9 mouse cellular contexts compared by ENCODE assay signal in the genomic region with DNA sequence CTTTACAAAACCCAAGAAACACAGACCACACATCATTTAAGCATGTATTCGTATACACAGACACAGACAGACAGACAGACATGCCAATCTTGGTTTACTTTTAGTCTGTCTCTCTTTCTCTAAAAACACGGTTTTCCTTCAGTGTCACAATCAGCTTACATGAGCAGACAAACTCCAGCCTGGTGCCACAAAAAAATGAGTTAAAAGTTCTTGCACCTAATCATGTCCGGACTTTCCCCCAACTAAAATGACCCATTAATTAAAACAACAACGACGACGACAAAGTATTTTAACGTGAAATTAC. TPM values are rescaled to one million over a fixed set of nuclear protein-coding genes. Genes with fewer than 3 reads are reported as not detected.
DNase-seq lines count a peak whose midpoint lies in the region; ATAC-seq and TF ChIP-seq lines count a peak whose summit lies in the region.
"Had no signal": no experiment of that assay in that cellular context is flagged by ENCODE, and none has a peak within 500 bp of the region (broad histone marks: within the 10 kb centered on the region; RNA-seq: fewer than 3 reads in every experiment).

No protein-coding gene starts in this region.

- no peaks in the 10 kb centered on the region for H3K36me3 ChIP-seq in heart, embryonic 12.5 days
- no peaks in the 10 kb centered on the region for H3K36me3 ChIP-seq in ES-Bruce4 (ENCODE audit: control insufficient read depth, insufficient read depth, low read length, poor library complexity, severe bottlenecking)
- H3K36me3 ChIP-seq in forebrain, embryonic 14.5 days (ENCODE audit: control insufficient read depth, insufficient read depth, low read length) = no peaks in the 10 kb centered on the region
- H3K36me3 ChIP-seq in liver, embryonic 16.5 days (ENCODE audit: control insufficient read depth, insufficient read depth) = no peaks in the 10 kb centered on the region

- DNase-seq in heart, adult 9 months (ENCODE audit: low spot score in 2 of 2) = no peak
- no peak for DNase-seq in forebrain, embryonic 14.5 days (ENCODE audit: low spot score)
- DNase-seq in gastrocnemius, adult 18-20 months (ENCODE audit: low spot score) = no peak
- DNase-seq in adrenal gland, adult 18-20 months (ENCODE audit: low spot score in 2 of 2) = no peak
- DNase-seq in urinary bladder, adult 18-20 months (ENCODE audit: low spot score in 2 of 2) = no peak

- peak overlapping the region; percentile 95 for H3K4me3 ChIP-seq in heart, embryonic 12.5 days
- no peak overlapping the region; the same call in 1 of the 2 replicates for H3K4me3 ChIP-seq in ES-Bruce4 (ENCODE audit: low read depth, low read length)
- peak overlapping the region; percentile 71 for H3K4me3 ChIP-seq in forebrain, embryonic 14.5 days (ENCODE audit: low read depth, low read length)
- H3K4me3 ChIP-seq in liver, embryonic 16.5 days (ENCODE audit: low read depth, low read length) = peak overlapping the region; percentile 75

- no peaks in the 10 kb centered on the region for H3K9me3 ChIP-seq in heart, embryonic 12.5 days (replicated peaks)
- H3K9me3 ChIP-seq in ES-Bruce4 (replicated peaks; ENCODE audit: control insufficient read depth, insufficient read depth, low read length, poor library complexity, severe bottlenecking) = no peaks in the 10 kb centered on the region
- no peaks in the 10 kb centered on the region for H3K9me3 ChIP-seq in forebrain, embryonic 14.5 days (replicated peaks; ENCODE audit: control insufficient read depth, low read length)
- H3K9me3 ChIP-seq in liver, embryonic 16.5 days (replicated peaks; ENCODE audit: control insufficient read depth, low read length) = no peaks in the 10 kb centered on the region

- peaks cover 25% of the 10 kb centered on the region for H3K4me1 ChIP-seq in heart, embryonic 12.5 days (replicated peaks)
- H3K4me1 ChIP-seq in ES-Bruce4 (ENCODE audit: control insufficient read depth, insufficient read depth, low read length) = no peaks in the 10 kb centered on the region
- H3K4me1 ChIP-seq in forebrain, embryonic 14.5 days (ENCODE audit: control insufficient read depth, insufficient read depth, low read length) = peaks cover 14% of the 10 kb centered on the region
- peaks cover 35% of the 10 kb centered on the region for H3K4me1 ChIP-seq in liver, embryonic 16.5 days (ENCODE audit: control insufficient read depth, low read depth, low read length)

- no peaks in the 10 kb centered on the region for H3K27me3 ChIP-seq in heart, embryonic 12.5 days (replicated peaks)
- H3K27me3 ChIP-seq in ES-Bruce4 (ENCODE audit: control insufficient read depth, insufficient read depth, low read length, poor library complexity, severe bottlenecking) = no peaks in the 10 kb centered on the region
- no peaks in the 10 kb centered on the region for H3K27me3 ChIP-seq in forebrain, embryonic 14.5 days (replicated peaks; ENCODE audit: control insufficient read depth, insufficient read depth, low read length)
- H3K27me3 ChIP-seq in liver, embryonic 16.5 days (ENCODE audit: control insufficient read depth, insufficient read depth, low read depth, low read length) = no peaks in the 10 kb centered on the region
- H3K27me3 ChIP-seq: Patski had no signal

- TF ChIP-seq CTCF in ES-Bruce4 (IDR thresholded peaks at IDR 0.05; ENCODE audit: low read depth, low read length) = no peak

- peak overlapping the region; percentile 99; the same call in 1 of the 2 replicates for H3K27ac ChIP-seq in heart, embryonic 12.5 days (ENCODE audit: poor library complexity, severe bottlenecking)
- H3K27ac ChIP-seq in ES-Bruce4 (ENCODE audit: insufficient read depth, low read length) = no peak overlapping the region
- no peak overlapping the region for H3K27ac ChIP-seq in forebrain, embryonic 14.5 days (ENCODE audit: low read depth, low read length)
- H3K27ac ChIP-seq in liver, embryonic 16.5 days (ENCODE audit: low read length) = peak overlapping the region; percentile 94

- no peak for TF ChIP-seq POLR2A in ES-Bruce4 (IDR thresholded peaks at IDR 0.05; ENCODE audit: insufficient read depth, low read length)

- TF ChIP-seq EP300 in ES-Bruce4 (IDR thresholded peaks at IDR 0.05; ENCODE audit: insufficient read depth, low read depth, low read length) = no peak

- WGBS in heart, embryonic 12.5 days = 7% methylated on average over 7 of the region's 7 CpGs
- 5% methylated on average over 7 of the region's 7 CpGs for WGBS in forebrain, embryonic 14.5 days
- 2% methylated on average over 7 of the region's 7 CpGs for WGBS in liver, embryonic 16.5 days (ENCODE audit: insufficient replicate concordance)

- ATAC-seq in heart, embryonic 12.5 days (ENCODE audit: insufficient number of reproducible peaks, low FRiP score) = no peak
- ATAC-seq in forebrain, embryonic 14.5 days = no peak
- ATAC-seq in liver, embryonic 16.5 days (ENCODE audit: low read depth) = no peak

- H3K4me2 ChIP-seq in heart, embryonic 12.5 days = peak overlapping the region; percentile 79
- H3K4me2 ChIP-seq in forebrain, embryonic 14.5 days (ENCODE audit: low read length) = peak overlapping the region; percentile 71
- peak overlapping the region; percentile 82 for H3K4me2 ChIP-seq in liver, embryonic 16.5 days (ENCODE audit: low read depth, low read length)

- H3K9ac ChIP-seq in heart, embryonic 12.5 days = peak overlapping the region; percentile 99
- H3K9ac ChIP-seq in ES-Bruce4 (ENCODE audit: low read depth, poor library complexity, severe bottlenecking) = peak overlapping the region; percentile 96
- H3K9ac ChIP-seq in forebrain, embryonic 14.5 days (ENCODE audit: low read length) = peak overlapping the region; percentile 86
- H3K9ac ChIP-seq in liver, embryonic 16.5 days (ENCODE audit: low read depth, low read length) = peak overlapping the region; percentile 89

RNA-seq across cellular contexts. Expression of gene Nrip1, which starts 2.1 kb away (rescaled TPM):
- 28.5 and 29.6 TPM in 2 replicates for polyA plus RNA-seq in heart, embryonic 12.5 days (2016; fragmentation: Nextera tagmentation; extraction: Ambion mirVana)
- 15.3 TPM in 2 replicates for polyA plus RNA-seq in ES-Bruce4 (2011; ENCODE audit: insufficient read depth, insufficient read length, low read depth, missing spikeins)
- 16.5 and 24.0 TPM in 2 replicates for polyA plus RNA-seq in forebrain, embryonic 14.5 days (2014; fragmentation: Nextera tagmentation; extraction: Ambion mirVana)
- polyA plus RNA-seq in liver, embryonic 16.5 days (2015; fragmentation: Nextera tagmentation; extraction: Ambion mirVana) = 17.4 TPM in 2 replicates
- 10 to 100 TPM; 32.8 to 45.6 TPM for total RNA-seq in gastrocnemius, adult 18-20 months (2021)
- total RNA-seq in adrenal gland, adult 18-20 months (2021) = 10 to 100 TPM; 75.5 to 93.1 TPM

Comparison
In these comparisons a context has a peak if more than half of its experiments do, and no peak if none do; other contexts are left out.
1. H3K27ac ChIP-seq: peak in heart, embryonic 12.5 days (single experiment) and liver, embryonic 16.5 days (single experiment); none in ES-Bruce4 (single experiment) and forebrain, embryonic 14.5 days (single experiment).
2. Peak in every context shown above with its lines, with median percentiles within 50 percentile points of each other: H3K4me2 ChIP-seq and H3K9ac ChIP-seq.